Mouse (Mus musculus): ENCODE measurements at regions not wholly inside any gene's neighbourhood (a gene's known extent, or its start where the extent isn't known, plus 50 kb on each side); places are given as distances from the start of the nearest gene placed in this dataset.

DNA sequence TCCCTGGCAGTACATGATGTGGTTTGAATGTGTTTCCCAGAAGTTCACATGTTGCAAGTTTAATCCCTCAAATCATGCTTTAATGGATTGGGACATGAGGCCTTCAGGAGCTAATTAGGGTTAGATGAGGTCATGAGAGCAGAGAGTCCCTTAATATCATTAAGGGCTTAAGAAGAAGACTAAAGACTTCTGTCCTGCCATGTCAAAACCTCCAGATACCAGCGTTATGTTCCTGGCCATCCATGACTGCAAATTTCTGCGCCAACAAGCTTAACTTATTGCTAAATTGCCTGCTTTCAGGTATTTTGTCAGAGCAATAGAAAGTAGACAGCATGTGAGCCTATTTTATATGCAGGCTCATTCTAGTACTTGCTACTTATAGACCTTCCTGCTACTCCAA, 282.1 kb upstream of the Cdyl start:
- TF ChIP-seq GATA1 (IDR thresholded peaks at IDR 0.05; ENCODE audit: low read length) (no peak), TAL1 (IDR thresholded peaks at IDR 0.05; ENCODE audit: low read length) (no peak)

Measured in erythroblast, embryonic 14.5 days (primary cell).